Comparison of ENCODE assay signal across 15 mouse cellular contexts in genomic region chr4:23954140-23954539, GRCm38 (mm10).
"Had no signal": no experiment of that assay in that cellular context is flagged by ENCODE, and none has a peak within 500 bp of the region (broad histone marks: within the 10 kb centered on the region; RNA-seq: fewer than 3 reads in every experiment).

No protein-coding gene starts in this region.

- ATAC-seq: hindbrain, embryonic 16.5 days; inflammation-experienced regulatory T-cells, adult 6 months; intestine, embryonic 15.5 days; intestine, postnatal 0 days had no signal

- DNase-seq: gastrocnemius, postnatal 14 days; gastrocnemius, postnatal 36 days; heart, adult 11 months; heart, adult 2 months; heart, postnatal 4 days; kidney, adult 18-20 months; kidney, adult 8-10 months; kidney, postnatal 10 days; kidney, postnatal 25 days; kidney, postnatal 4 days; liver had no signal
